Mouse (Mus musculus) hindbrain, embryonic 10.5 days (tissue): ENCODE data around the gene Ccnk. TPM values are rescaled to one million over a fixed set of nuclear protein-coding genes. Genes with fewer than 3 reads are reported as not detected.
A peak's percentile ranks its signal among the peaks of the same experiment; 100 is the strongest.

ENCODE experiments used
- DNase-seq: peaks from one replicate; pipeline ENCODE4 v3.0.0-alpha.2; 2017; ENCODE audit warnings: low spot score
- H3K27ac ChIP-seq: fragments of 300-500 bp; sonication (generic); 2 replicates; pipeline ENCODE4 v1.5.1; 2016; ENCODE audit warnings: mild to moderate bottlenecking, moderate library complexity
- H3K27me3 ChIP-seq: fragments of 300-500 bp; sonication (generic); 2 replicates; pipeline ENCODE4 v1.6.1; 2016; ENCODE audit warnings: mild to moderate bottlenecking; ENCODE audit not compliant: poor library complexity, insufficient read depth, severe bottlenecking
- H3K36me3 ChIP-seq: fragments of 300-500 bp; sonication (generic); 2 replicates; pipeline ENCODE4 v1.6.1; 2016; ENCODE audit warnings: mild to moderate bottlenecking, moderate library complexity
- H3K4me1 ChIP-seq: fragments of 300-500 bp; sonication (generic); replicated peaks from 2 replicates; pipeline ENCODE4 v1.6.1; 2016; ENCODE audit warnings: mild to moderate bottlenecking
- H3K4me3 ChIP-seq: fragments of 300-500 bp; sonication (generic); 2 replicates; pipeline ENCODE4 v1.5.1; 2016; ENCODE audit warnings: mild to moderate bottlenecking, moderate library complexity
- H3K9me3 ChIP-seq: fragments of 300-500 bp; sonication (generic); 2 replicates; pipeline ENCODE4 v1.6.1; 2016; ENCODE audit warnings: mild to moderate bottlenecking, moderate library complexity
- WGBS: fragments of 180-500 bp; shearing (Covaris S2); methylation state at CpG from one replicate; pipeline ENCODE4 v1.1.7; 2016; 5-methylcytosine and 5-hydroxymethylcytosine counted together
- polyA plus RNA-seq: library from polyadenylated mRNA; unstranded; fragments of >200 nt; fragmentation: Nextera tagmentation; extraction: Ambion mirVana; gene quantifications from 2 replicates; pipeline ENCODE4 v1.2.1, GENCODE M21; 2016

Ccnk gene
- polyA plus RNA-seq, 1 experiment from 2014 or later = 2.9 TPM

- no peak for DNase-seq
- Histone ChIP-seq H3K36me3 (peaks cover 9% of the 10 kb centered on the region; the same call in 1 of the 2 replicates), H3K4me3 (no peak overlapping the region), H3K27ac (peak overlapping the region; percentile 10), H3K9me3 (peaks cover 7% of the 10 kb centered on the region), H3K27me3 (no peaks in the 10 kb centered on the region), H3K4me1 (peaks cover 93% of the 10 kb centered on the region)
- 38% methylated on average over 9 of the region's 9 CpGs for WGBS
Measured at GRCm38 (mm10) chr12:108231901-108232300, 52.5 kb downstream of the Ccnk start.

GRCm38 (mm10) chr12:108233736-108234135 is 54.4 kb downstream of the Ccnk start:
- H3K4me3 ChIP-seq = no peak overlapping the region
- peaks cover 7% of the 10 kb centered on the region for H3K9me3 ChIP-seq
- no peaks in the 10 kb centered on the region for H3K27me3 ChIP-seq
- no peak for DNase-seq
- no peak overlapping the region; the same call in 1 of the 2 replicates for H3K27ac ChIP-seq
- H3K4me1 ChIP-seq = peaks cover 93% of the 10 kb centered on the region
- 86% methylated on average over 6 of the region's 6 CpGs for WGBS
- H3K36me3 ChIP-seq = peaks cover 9% of the 10 kb centered on the region; the same call in 1 of the 2 replicates

- H3K36me3 ChIP-seq = peaks cover 9% of the 10 kb centered on the region; the same call in 1 of the 2 replicates
- H3K9me3 ChIP-seq = peaks cover 7% of the 10 kb centered on the region
- peak overlapping the region; percentile 66 for H3K27ac ChIP-seq
- 76% methylated on average over 14 of the region's 14 CpGs for WGBS
- H3K4me3 ChIP-seq = no peak overlapping the region
- no peaks in the 10 kb centered on the region for H3K27me3 ChIP-seq
- no peak for DNase-seq
- peaks cover 93% of the 10 kb centered on the region for H3K4me1 ChIP-seq
Measured at GRCm38 (mm10) chr12:108234832-108235602, 55.6 kb downstream of the Ccnk start.

GRCm38 (mm10) chr12:108235976-108236555 is 56.7 kb downstream of the Ccnk start:
- Histone ChIP-seq H3K4me3 (no peak overlapping the region), H3K9me3 (peaks cover 7% of the 10 kb centered on the region), H3K27me3 (no peaks in the 10 kb centered on the region), H3K27ac (peak overlapping the region; percentile 66), H3K4me1 (peaks cover 99% of the 10 kb centered on the region), H3K36me3 (peaks cover 9% of the 10 kb centered on the region; the same call in 1 of the 2 replicates)
- no peak for DNase-seq
- 80% methylated on average over 18 of the region's 18 CpGs for WGBS

- Histone ChIP-seq H3K36me3 (peaks cover 9% of the 10 kb centered on the region; the same call in 1 of the 2 replicates), H3K4me3 (no peak overlapping the region), H3K9me3 (peaks cover 7% of the 10 kb centered on the region), H3K27me3 (no peaks in the 10 kb centered on the region), H3K4me1 (peaks cover 99% of the 10 kb centered on the region), H3K27ac (peak overlapping the region; percentile 95)
- WGBS = 59% methylated on average over 6 of the region's 6 CpGs
- DNase-seq = no peak
Measured at GRCm38 (mm10) chr12:108237300-108238006, 58.1 kb downstream of the Ccnk start.

GRCm38 (mm10) chr12:108238395-108239035 is 59.1 kb downstream of the Ccnk start:
- 78% methylated on average over 17 of the region's 17 CpGs for WGBS
- Histone ChIP-seq H3K4me1 (peaks cover 99% of the 10 kb centered on the region), H3K27me3 (no peaks in the 10 kb centered on the region), H3K27ac (peak overlapping the region; percentile 95), H3K9me3 (no peaks in the 10 kb centered on the region), H3K4me3 (no peak overlapping the region), H3K36me3 (0 out of 2 replicates have a peak, but pooled peaks cover 2% of the 10 kb centered on the region)
- no peak for DNase-seq

- peaks cover 100% of the 10 kb centered on the region for H3K4me1 ChIP-seq
- DNase-seq = peak; percentile 48
- no peaks in the 10 kb centered on the region for H3K36me3 ChIP-seq
- H3K4me3 ChIP-seq = peak overlapping the region; percentile 30
- no peaks in the 10 kb centered on the region for H3K27me3 ChIP-seq
- no peaks in the 10 kb centered on the region for H3K9me3 ChIP-seq
- WGBS = 38% methylated on average over 5 of the region's 5 CpGs
- H3K27ac ChIP-seq = peak overlapping the region; percentile 95
Measured at GRCm38 (mm10) chr12:108239441-108239840, 60.1 kb downstream of the Ccnk start.

GRCm38 (mm10) chr12:108240401-108240890 is 61.1 kb downstream of the Ccnk start:
- H3K4me3 ChIP-seq = peak overlapping the region; percentile 30
- H3K9me3 ChIP-seq = no peaks in the 10 kb centered on the region
- no peaks in the 10 kb centered on the region for H3K36me3 ChIP-seq
- H3K27ac ChIP-seq = peak overlapping the region; percentile 95
- no peak for DNase-seq
- peaks cover 100% of the 10 kb centered on the region for H3K4me1 ChIP-seq
- 66% methylated on average over 13 of the region's 13 CpGs for WGBS
- no peaks in the 10 kb centered on the region for H3K27me3 ChIP-seq

- peak; percentile 90 for DNase-seq
- Histone ChIP-seq H3K27ac (peak overlapping the region; percentile 95), H3K27me3 (no peaks in the 10 kb centered on the region), H3K4me3 (peak overlapping the region; percentile 25), H3K4me1 (peaks cover 100% of the 10 kb centered on the region), H3K9me3 (no peaks in the 10 kb centered on the region), H3K36me3 (no peaks in the 10 kb centered on the region)
- 25% methylated on average over 21 of the region's 21 CpGs for WGBS
Measured at GRCm38 (mm10) chr12:108240953-108241588, 61.7 kb downstream of the Ccnk start.

GRCm38 (mm10) chr12:108241626-108242025 is 62.2 kb downstream of the Ccnk start:
- H3K4me3 ChIP-seq = peak overlapping the region; percentile 25
- H3K9me3 ChIP-seq = no peaks in the 10 kb centered on the region
- WGBS = 56% methylated on average over 6 of the region's 6 CpGs
- H3K36me3 ChIP-seq = no peaks in the 10 kb centered on the region
- H3K27ac ChIP-seq = peak overlapping the region; percentile 95
- no peaks in the 10 kb centered on the region for H3K27me3 ChIP-seq
- peak; percentile 55 for DNase-seq
- H3K4me1 ChIP-seq = peaks cover 100% of the 10 kb centered on the region

- Histone ChIP-seq H3K36me3 (no peaks in the 10 kb centered on the region), H3K9me3 (no peaks in the 10 kb centered on the region), H3K4me3 (peak overlapping the region; percentile 25; the same call in 1 of the 2 replicates), H3K27me3 (no peaks in the 10 kb centered on the region), H3K4me1 (peaks cover 100% of the 10 kb centered on the region), H3K27ac (peak overlapping the region; percentile 95)
- 47% methylated on average over 20 of the region's 20 CpGs for WGBS
- DNase-seq = no peak
Measured at GRCm38 (mm10) chr12:108242243-108242745, 62.9 kb downstream of the Ccnk start.
